Mouse (Mus musculus) liver, adult 2 months (tissue): ENCODE measurements around the gene Xlr5a.
"Not testable (repeated sequence)": the region's sequence is repeated elsewhere in the genome, so short reads cannot be mapped to it uniquely, and the experiment has no call there.

ENCODE experiments used
- CTCF ChIP-seq: fragments of 200-500 bp; IDR thresholded peaks from 2 replicates; pipeline ENCODE4 v1.5.1; 2011; ENCODE audit warnings: low read depth, low read length, control low read depth
- POLR2A ChIP-seq: fragments of 200-500 bp; IDR thresholded peaks from 2 replicates; pipeline ENCODE4 v1.6.1; 2011; ENCODE audit warnings: low read length, control low read depth; ENCODE audit not compliant: insufficient read depth; ENCODE audit errors: extremely low read depth

DNA sequence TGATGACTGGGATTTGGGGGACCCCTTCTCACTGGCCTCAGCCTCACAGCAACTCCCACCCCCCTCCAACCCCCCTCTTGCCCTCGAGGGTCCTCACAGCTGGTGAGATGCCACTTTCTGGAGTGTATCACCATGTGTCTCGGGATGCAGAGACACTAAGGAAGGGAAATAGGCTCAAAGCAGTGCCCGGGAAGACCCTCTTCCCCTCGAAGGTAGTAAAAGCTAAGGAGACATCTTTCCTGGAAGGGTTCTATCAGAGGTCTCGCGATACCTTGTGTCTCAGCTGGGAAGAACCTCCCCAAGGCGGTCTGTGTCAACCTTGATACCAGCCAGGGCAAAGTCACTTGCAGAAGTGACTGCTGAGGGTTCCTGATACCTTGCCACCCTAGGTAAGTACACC lies 176.0 kb downstream of the Xlr5a start, which contains the start of gene Gm14685:
- not testable (repeated sequence) for TF ChIP-seq CTCF, POLR2A
